Mouse (Mus musculus): Measurements from ENCODE around the gene Ercc1.
A peak's percentile ranks its signal among the peaks of the same experiment; 100 is the strongest.

Ercc1 gene

DNA sequence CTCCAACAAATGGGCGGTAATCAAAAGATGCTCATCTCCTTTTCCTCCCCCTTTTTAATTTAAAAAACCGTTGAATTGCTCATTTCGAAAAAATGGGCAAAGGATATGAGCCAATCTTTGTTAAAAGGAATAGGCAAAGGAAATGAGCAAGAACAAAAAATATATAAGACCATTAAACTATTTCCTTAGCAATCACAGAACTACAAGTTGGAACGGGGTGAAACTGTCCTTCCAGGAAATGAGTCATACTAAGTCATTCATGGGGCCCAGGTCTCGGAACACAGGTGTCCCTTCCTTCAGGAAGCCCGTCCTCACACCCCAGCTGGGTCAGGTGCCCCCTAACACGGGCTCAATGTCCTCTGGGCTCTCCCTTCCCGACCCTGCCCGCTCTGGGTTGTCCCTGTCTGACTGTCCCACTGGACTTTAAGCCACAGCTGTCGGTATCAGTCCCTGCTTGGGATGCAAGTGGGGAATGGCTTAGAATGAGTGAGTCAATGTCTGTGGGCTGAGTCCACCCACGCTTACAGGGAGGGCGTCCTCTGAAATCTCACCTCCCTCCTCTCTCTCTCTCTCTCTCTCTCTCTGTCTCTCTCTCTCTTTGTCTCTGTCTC, at the start of gene Ercc1:
Ercc1 (plus strand) TSS at position 542 of the 611 bp plus-strand sequence.
- no peak for DNase-seq

DNA sequence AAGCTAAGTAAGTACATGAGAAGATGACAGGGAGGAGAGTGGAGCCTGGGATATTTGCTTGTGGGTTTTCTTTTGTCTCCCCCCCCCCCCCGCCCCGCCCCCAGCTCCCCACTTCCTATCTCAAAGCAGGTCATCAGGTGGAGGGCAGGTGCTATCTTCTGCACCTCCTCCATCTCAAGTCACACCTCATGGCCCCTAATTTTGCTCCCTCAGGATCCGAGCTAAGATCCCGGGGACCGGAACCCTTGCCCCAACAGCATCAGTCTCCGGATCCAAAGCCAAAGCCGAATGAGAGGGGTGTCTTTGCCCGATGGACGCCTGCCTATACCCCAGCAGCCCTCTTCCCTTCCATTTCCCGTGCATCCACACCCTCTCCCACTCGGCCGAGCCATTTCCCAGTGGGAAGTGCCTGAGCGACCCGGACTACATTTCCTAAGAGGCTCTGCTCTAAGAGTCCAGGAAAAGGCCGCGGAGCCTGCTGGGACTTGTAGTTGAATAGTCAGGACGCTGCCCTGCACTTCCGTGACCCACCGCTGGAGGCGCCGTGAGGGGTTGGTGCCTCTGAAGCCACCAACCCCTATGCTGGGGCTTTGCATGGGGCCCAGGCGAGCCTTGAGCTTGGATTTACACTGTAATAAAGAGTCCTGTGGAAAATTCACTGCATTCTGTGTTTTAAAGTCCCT, 48.9 kb upstream of the Ercc1 start:
- DNase-seq: peak; percentile 99

DNA sequence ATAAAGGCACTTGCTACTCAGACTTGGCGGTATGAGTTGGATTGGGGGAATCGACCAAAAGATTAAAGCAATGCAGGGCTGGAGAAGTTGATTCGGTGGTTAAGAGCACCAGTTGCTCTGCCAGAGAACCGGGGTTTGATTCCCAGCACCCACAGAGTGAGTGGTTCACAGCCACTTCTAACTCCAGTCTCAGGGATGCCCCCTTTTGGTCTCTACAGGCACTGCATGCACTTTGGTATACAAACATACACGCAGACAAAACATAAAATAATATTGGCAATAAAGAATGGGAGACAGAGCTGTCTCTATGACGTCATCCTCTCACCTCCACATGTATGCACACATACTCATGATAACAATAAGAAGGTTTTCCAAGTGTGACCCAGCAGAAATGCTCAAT, 47.5 kb upstream of the Ercc1 start:
- DNase-seq: no peak

DNA sequence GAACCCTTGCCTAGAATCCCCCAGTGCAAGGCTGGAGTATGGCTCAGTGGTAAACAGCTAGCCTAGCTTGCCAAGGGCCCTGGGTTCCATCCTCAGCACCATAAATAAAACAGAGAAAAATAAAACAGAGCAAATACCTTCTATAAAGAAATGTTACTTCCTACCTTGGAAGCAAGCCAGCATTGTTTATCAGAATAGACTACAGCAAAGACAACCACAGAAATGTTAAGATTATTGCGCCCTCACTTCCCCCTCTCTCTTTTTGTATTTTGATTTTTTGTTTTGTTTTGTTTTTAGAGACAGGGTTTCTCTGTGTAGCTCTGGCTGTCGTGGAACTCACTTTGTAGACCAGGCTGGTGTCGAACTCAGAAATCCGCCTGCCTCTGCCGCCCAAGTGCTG, 46.8 kb upstream of the Ercc1 start:
- DNase-seq: no peak

DNA sequence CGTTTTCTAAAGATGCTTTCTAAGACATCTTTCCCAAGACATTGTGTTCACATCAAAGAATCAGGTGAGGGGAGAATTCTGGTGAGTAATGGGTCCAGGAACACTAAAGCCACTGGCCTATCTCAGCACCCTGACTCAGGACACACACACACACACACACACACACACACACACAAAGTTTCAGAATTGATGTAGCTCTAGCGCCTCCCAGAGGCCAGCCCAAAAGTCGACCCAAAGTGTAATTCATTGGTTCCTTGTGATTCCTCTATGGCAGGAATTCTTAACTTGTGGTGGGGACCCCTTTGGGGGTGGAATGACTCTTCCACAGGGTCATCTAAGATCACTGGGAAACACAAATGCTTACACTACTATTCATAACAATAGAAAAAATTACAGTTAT, 45.4 kb upstream of the Ercc1 start:
- DNase-seq: no peak

DNA sequence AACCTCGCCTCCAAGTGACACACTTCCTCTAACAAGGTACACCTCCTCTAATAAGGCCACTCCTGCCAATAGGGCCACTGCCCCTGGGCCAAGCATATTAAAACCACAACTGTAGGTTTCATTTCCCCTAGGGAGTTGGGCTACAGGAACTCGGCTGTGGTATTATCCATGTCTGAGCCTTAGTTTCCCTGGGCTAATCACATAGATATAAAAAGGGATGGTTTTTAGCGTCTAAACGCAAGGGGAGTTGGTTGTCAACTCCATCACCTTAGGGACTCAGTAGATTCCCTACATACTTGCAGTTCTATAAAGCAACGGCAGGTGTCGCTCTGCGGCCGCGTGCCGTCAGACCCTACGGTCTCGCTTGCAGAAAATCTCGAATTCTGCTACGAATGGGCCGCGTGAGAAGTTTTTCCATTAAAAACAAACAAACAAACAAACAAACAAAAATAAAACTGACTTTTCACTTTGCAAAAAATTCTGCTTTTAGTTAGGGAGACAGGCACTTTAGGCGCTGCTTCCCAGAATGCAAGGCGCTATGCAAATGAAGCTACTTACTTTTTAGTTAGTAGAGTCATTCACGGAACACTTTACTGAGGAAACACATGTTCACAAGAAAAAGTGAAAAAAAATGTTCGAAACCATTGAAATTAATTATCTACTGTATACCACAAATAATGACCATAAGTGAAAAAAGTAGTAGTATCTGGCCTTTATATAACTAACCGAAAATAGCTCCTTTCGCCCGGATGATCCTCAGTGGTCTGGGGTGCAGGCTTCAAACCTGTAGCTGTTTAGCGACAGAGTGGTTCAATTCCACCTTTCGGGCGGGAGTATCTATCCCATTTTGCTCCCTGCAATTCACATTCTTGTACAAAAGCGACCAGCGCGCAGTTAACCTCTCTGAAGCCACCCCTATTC, 43.8 kb upstream of the Ercc1 start:
- peak; percentile 81 for DNase-seq

DNA sequence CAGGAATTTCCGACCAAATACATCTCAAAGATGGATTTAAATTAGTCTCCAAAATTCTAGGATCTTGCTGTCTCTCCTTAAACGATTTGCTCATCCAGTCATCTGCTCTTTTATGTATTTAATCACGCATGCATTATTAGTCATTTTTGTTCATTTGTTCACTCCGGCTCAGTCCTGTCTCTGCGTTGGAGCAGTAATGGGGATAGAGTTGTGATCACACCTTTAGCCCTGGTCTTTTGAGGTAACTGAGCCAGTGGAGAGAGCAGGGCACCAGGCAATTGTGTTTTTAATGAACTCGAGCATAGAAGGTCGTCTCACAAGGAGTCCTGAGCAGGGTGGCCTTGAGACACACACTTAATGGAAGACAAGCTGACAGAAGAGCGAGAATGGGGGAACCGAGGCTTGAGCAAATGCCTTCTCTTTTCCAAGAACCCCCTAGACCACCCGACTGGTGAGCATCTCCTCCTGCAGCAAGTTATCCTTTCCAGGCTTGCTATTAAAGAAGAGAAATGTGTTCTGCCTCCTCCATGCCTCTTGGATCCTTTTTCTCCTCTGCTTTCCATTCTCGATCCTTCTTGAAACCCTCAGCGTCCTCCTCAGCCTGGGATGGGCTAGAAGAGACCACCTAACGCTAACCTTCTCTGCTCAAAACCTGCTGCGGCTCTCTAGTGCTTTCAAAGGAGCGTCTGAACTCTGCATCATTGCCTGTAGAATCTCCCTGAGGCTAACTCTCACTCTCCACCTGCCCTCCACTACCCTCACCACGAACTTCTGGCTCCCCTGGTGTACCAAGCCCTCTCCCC, 42.9 kb upstream of the Ercc1 start:
- DNase-seq: no peak

DNA sequence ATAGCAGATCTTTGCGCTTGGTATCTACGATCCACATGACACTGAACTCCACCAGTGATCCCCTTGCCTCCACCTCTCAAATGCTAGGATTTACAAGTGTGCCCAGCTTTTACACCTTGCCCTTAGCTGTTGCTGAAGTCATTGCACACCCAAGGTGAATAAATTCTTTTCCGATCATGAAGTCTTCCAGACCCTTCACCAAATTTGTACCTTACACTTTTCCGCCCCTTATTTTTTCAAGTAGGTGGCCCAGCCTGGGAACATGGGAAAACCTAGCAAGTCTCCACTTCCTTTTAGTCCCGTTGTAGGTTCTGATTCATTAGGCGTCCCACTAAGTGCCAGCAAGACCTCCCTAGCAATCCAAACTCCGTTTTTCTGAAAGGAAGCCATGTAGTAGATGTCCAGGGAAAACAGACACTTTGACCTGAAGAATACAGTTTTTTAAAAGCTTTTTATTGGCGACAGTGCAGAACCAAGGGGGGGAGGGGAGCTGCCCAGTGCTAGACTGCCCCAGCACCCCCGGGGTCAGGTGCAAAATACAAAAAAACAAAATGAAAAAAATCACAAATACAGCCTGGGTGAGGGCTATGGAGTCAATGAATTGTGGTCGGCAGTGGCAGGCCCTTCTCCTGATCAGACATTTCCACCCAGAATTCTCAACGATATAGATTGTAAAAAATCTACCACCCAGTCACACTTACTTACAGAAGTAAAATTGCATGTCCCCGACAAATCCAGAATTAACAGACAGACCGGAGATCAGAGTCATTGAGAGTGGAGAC, 42.1 kb upstream of the Ercc1 start:
- no peak for DNase-seq

DNA sequence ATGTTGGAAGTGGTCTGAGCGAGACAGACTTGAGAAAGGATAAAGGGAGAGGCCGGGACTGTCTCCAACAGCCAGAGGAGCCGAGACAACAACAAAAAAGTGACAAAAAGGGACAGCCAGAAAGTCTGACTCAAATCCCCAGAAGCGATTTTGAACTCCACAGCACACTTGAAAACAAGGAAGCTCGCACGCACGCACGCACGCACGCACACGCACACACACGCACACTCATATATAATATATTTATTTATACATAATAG, 41.6 kb upstream of the Ercc1 start:
- DNase-seq: no peak

DNA sequence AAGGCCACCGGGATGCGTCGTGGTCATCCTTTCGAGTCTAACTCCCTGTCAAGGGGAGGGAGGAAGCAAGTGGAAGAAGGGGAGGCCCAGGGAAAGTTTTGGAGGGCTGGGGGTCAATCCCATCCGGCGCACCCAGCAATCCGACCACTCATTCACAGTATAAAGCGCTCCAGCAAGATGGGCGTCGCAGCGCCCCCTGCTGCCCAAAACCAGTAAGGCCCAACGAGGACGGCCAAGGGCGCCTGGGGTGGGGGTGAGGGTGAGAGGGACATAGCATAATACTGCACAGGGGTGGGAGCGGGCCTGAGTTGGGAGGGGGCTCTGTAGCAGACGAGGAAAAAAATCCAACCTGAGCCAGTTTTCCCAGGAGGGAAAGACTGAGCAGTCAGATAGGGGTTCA, 40.8 kb upstream of the Ercc1 start:
- DNase-seq: peak; percentile 79

DNA sequence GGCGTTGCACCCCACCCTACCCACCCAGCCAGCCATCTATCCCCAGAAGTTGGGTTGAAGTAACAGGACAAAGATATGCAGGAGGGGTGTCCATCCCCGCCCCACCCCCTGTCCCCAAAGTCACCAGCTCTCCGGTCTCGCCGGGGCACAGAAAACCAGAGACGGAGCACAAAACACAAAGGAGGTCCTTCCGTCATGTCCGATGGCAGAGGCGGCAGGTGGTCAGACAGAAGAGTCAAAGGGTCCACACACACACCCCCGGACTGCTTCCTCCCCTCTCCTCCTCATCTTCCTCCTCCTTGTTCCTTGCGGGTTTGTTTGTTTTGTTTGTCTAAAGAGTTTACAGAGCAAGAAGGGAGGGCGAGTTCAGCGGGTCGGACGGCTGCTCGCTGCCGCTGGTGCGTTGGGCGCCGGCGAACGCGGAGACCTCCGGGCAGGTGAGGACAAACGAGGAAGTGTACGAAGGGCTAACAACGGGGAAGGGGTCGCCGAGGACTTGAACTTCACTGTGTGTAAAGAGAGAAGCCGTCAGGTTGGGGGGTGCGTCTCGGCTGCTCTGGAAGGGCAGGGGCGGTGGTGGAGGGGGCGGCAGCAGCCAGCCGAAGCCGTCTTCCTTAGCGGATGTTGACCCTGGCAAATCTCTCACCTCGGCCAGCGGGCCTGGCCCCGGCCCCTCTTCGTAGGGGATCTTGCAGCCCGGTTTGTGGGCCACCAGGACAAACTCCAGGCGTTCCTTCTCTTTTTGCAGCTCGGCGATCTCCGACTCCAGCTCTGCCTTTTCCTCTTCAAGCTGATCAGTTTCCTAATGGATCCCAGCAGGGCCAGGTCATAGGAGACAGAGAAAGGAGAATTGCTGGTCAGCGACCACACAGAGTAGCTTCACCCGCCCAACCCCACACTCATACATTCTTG, 39.8 kb upstream of the Ercc1 start:
- DNase-seq: peak; percentile 13

DNA sequence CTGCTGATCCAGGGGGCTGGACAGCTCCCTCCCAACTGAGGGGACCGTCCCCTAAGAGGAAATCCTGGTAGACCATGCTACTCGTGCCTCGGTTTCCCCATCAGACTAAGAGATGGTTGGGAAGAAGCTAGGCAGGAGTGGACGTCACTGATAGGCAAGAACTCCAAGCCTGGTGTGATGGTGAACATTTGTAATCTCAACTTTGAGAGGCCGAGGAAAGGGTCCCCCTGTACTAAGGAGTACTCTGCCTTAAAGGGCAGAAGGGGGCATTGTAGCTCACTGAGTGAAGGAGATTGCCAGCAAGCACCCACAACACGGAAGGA, 39.2 kb upstream of the Ercc1 start:
- no peak for DNase-seq

DNA sequence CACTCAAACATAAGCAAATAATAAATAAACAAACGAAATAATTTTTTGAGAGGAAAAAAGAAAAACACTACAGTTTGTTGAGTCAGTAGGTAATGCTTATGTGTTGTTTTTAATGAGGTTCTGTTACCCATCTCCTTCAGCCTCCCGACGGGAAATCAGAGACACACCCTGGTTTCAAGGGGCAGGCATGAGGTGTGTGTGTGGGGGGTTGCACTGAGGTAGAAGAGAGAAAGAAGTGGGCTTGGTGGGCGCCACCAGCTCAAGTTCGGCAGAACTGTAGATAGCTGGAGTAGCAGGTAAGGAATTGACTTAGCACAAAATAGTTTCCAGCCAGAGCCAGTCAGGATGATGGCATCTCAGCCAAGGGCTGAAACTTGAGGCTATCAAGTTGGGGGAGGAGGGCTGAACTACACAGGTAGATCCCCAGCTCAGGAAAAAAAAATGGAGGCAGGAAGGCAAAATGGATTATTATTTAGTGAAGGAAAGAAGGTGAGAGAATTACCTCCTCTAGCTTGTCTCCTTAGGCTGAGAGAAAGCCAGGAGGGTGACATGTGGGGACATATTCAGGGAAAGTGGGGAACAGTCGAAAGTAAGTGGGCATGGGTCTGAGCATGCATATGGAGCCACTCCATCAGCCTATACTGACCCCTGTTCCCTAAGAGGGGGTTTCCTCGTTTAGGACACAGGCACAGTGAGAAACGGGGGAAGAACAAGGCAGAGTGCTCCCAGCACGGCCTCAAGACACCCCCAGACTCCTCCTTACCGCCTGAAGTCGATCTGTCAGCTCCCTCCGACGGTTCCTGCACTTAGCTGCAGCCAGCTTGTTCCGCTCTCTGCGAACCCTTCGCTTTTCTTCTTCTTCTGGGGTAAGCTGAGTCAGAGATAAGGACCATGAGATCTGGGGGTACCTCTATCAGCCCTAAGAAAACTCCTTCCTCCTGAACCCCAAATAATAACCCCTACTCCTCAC, 38.5 kb upstream of the Ercc1 start:
- no peak for DNase-seq

DNA sequence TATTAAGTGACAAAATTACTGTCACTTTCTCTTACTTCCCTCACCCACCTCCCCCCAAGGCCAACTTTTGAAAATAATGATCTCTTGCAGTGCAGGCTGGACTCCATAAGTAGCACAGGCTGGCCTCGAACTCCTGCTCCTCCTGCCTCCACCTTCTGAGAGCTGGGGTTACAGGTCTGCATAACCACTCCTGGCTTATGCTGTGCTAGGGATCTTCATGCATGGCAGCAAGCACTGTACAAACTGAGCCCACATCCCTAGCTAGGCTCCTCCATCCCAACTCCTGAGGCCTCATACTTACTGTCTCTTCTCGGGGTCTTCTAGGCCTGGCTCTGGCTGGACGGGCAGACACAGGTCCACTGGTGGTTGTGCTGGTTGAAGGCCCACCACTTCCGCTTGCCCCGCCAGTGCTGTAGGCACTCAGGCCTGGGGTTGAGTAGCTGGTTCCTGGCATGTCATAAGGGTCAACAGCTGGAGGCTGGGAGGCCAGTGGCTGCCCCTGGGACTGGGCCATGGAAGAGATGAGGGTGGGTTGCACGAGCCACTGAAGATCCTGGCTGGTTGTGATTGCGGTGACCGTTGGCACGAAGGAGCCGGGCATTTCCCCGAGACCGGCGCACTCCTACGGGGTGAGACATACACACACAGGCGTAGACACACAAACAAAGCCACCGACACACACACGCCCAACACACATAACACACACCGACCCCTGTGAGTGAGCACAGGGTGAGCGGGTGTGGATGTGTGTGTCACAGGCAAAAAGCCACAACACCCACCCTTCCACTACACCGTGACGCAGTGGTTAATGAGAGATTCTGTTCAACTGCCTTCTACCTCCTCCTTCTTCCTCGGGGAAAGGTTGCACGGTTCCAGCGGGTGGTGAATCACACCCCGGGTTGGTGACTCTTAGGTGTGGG, 37.5 kb upstream of the Ercc1 start:
- no peak for DNase-seq

DNA sequence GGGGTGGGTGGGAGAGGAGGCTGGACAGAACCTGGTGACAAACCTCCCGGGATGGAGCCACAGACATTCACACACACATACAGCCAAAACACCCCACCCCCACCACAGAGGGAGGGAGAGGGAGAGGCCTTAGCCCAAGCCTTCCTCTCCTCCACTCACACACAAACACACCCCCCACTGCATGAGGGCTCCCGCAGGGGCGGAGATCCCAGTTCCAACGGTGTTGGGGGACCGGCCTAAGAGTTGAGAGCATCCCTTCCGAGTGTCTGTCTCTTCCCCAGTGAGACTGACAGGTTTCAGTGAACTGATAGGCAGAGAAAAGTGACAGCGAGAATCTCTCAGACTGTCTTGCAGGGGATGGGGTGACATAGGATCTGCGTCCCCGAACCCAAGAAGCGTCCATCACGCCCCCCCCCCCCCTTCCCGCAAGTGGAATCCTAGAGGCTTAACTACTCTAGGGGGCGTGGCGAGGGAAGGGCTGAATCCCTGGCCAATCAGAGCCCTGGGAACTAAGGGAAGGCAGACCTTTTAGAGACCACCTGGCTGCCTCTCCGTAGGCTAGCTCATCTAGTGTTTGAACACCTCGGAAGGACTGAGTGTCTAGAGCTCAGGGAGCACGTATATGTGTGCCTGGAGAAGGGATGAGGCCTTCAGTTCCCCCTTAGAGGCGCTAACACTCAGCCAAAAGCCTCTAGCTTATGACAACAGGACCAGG, 36.7 kb upstream of the Ercc1 start:
- peak; percentile 69 for DNase-seq

DNA sequence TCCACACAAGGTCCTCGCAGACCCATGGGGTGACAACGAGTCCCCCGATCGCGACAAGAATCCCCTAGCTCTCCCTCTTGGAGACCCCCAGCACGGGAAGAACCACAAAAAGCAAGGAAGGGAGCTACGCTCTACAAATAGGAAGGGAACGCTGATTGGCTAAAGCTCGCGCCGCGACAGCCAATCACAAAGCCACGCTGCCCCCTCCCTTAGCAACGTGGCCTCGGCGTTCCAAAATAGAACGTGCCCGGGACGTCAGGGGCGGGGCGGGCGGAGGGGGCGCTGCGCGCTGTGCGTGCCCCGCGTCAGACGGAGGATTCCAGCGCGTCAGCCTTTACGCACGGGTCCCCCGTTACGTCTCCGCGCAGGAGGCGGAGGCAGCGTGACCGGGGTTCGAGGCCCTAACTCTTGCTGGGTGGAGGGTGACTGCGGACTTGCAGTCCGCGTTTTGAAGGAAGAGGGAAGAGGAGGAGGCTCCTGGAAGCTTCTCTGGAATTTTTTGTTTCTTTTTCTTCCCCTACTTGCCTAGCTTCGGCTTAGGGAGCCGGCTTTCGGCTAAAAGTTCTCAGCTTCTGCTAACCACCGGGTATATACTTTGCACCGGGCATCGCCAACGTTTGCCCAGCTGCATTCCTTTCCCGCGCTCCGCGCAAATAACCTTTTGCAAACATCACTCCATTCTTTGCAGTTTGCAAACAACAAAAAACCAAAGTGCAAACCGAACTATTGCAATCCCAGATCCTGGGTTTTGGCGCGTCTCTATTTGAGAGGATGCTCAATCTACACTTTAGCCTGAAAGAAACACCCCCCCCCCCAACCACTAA, 35.9 kb upstream of the Ercc1 start:
- DNase-seq: peak; percentile 94

DNA sequence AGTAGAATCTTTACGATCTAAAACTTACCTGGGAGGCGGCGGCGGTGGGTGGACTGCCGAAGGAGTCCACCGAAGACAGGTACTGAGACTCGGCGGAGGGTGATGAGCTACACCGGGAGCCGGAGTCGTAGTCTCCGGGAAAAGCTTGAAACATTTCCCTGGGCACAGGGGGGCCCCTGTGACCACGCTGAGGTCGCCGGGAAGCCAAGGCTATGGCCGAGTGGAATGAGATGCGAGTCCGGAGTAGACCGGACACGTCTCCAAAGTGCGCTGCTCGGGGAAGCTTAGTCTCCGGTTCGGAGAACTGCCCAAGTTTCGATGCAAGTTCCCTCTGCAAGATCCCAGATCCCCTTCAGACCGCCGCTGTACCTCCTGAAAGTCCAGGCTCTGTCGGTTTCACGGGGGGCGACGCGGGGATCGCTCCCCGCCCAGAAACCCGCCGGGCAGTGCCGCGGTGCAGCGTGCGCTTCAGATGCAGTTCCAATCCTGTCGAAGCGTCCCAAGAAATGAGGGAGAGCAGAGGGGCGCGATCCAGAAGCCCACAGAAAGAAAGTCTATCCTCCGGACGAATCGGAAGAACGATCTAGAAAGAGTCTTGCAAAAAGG, 35.2 kb upstream of the Ercc1 start:
- no peak for DNase-seq

Data from kidney, adult 18-20 months (tissue).